7 mouse cellular contexts compared by ENCODE assay signal in genomic region chrX:52164134-52164737, GRCm38 (mm10). TPM values are rescaled to one million over a fixed set of nuclear protein-coding genes. Genes with fewer than 3 reads are reported as not detected.
A peak's percentile ranks its signal among the peaks of the same experiment; 100 is the strongest.
DNase-seq lines count a peak whose midpoint lies in the region; ATAC-seq and TF ChIP-seq lines count a peak whose summit lies in the region.

No protein-coding gene starts in this region.

- TF ChIP-seq CTCF in spleen, adult 2 months (IDR thresholded peaks at IDR 0.05; ENCODE audit: extremely low read depth, insufficient read depth, insufficient read length, insufficient replicate concordance) = no peak

- no peak for TF ChIP-seq POLR2A in spleen, adult 2 months (IDR thresholded peaks at IDR 0.05; ENCODE audit: low read depth, low read length)

- no peaks in the 10 kb centered on the region for H3K27me3 ChIP-seq in spleen, adult 2 months (ENCODE audit: control insufficient read depth, insufficient read depth, low read length)
- H3K27me3 ChIP-seq in hindbrain, embryonic 11.5 days (ENCODE audit: control insufficient read depth, insufficient read depth, low read length) = no peaks in the 10 kb centered on the region
- H3K27me3 ChIP-seq in liver, embryonic 13.5 days = peaks cover 31% of the 10 kb centered on the region
- no peaks in the 10 kb centered on the region for H3K27me3 ChIP-seq in stomach, embryonic 14.5 days (ENCODE audit: control insufficient read depth, insufficient read depth, low read length)

- H3K27ac ChIP-seq in spleen, adult 2 months (ENCODE audit: insufficient read depth, low read length) = no peak overlapping the region
- no peak overlapping the region for H3K27ac ChIP-seq in hindbrain, embryonic 11.5 days (ENCODE audit: low read depth, low read length)
- H3K27ac ChIP-seq in liver, embryonic 13.5 days = no peak overlapping the region
- H3K27ac ChIP-seq in stomach, embryonic 14.5 days (ENCODE audit: low read length) = no peak overlapping the region

- H3K4me3 ChIP-seq in spleen, adult 2 months (ENCODE audit: extremely low read depth, insufficient read depth, insufficient read length) = peak overlapping the region; percentile 42; the same call in 1 of the 2 replicates
- H3K4me3 ChIP-seq in hindbrain, embryonic 11.5 days (ENCODE audit: low read depth, low read length) = peak overlapping the region; percentile 46
- H3K4me3 ChIP-seq in liver, embryonic 13.5 days (replicated peaks) = peak overlapping the region; percentile 64
- peak overlapping the region; percentile 51 for H3K4me3 ChIP-seq in stomach, embryonic 14.5 days (ENCODE audit: low read depth, low read length)

- H3K9me3 ChIP-seq in hindbrain, embryonic 11.5 days (ENCODE audit: control insufficient read depth, low read length) = no peaks in the 10 kb centered on the region
- no peaks in the 10 kb centered on the region for H3K9me3 ChIP-seq in liver, embryonic 13.5 days (replicated peaks)
- H3K9me3 ChIP-seq in stomach, embryonic 14.5 days (ENCODE audit: control insufficient read depth, low read depth, low read length) = no peaks in the 10 kb centered on the region

- DNase-seq in spleen, adult 2 months (ENCODE audit: low read depth in 1 of 2, low spot score in 2 of 2) = no peak
- no peak for DNase-seq in spleen, postnatal 14 days (ENCODE audit: low spot score in 2 of 2)
- DNase-seq in hindbrain, embryonic 11.5 days (ENCODE audit: low spot score) = peak; percentile 41
- DNase-seq in liver, embryonic 13.5 days = no peak
- no peak for DNase-seq in cerebellum, adult 11-12 months

- WGBS in spleen, adult 2 months = 32% methylated on average over 40 of the region's 44 CpGs
- whole genome bisulfite sequencing in hindbrain, embryonic 11.5 days = 10% methylated on average over 34 of the region's 44 CpGs
- 13% methylated on average over 39 of the region's 44 CpGs for WGBS in liver, embryonic 13.5 days (ENCODE audit: insufficient replicate concordance)
- WGBS in stomach, embryonic 14.5 days = 27% methylated on average over 43 of the region's 44 CpGs

- H3K4me2 ChIP-seq in hindbrain, embryonic 11.5 days (replicated peaks; ENCODE audit: low read depth, low read length) = peak overlapping the region; percentile 77
- peak overlapping the region; percentile 88 for H3K4me2 ChIP-seq in liver, embryonic 13.5 days
- H3K4me2 ChIP-seq in stomach, embryonic 14.5 days (replicated peaks; ENCODE audit: low read depth, low read length) = peak overlapping the region; percentile 53

- ATAC-seq in erythroblast, adult 5-6 weeks (replicated peaks; ENCODE audit: low FRiP score, poor library complexity, severe bottlenecking) = 0 out of 2 replicates have a peak, but pooled peaks have one; percentile 29
- ATAC-seq in hindbrain, embryonic 11.5 days (ENCODE audit: low FRiP score) = 0 out of 2 replicates have a peak, but pooled peaks have one; percentile 11
- peak; percentile 18; the same call in 1 of the 2 replicates for ATAC-seq in liver, embryonic 13.5 days (ENCODE audit: low read depth)
- no peak; the same call in 1 of the 2 replicates for ATAC-seq in stomach, embryonic 14.5 days (ENCODE audit: insufficient number of reproducible peaks, insufficient read depth, low FRiP score, low read depth)

- peak overlapping the region; percentile 46; the same call in 1 of the 2 replicates for H3K9ac ChIP-seq in hindbrain, embryonic 11.5 days (ENCODE audit: low read depth, low read length)
- peak overlapping the region; percentile 72 for H3K9ac ChIP-seq in liver, embryonic 13.5 days
- peak overlapping the region; percentile 55 for H3K9ac ChIP-seq in stomach, embryonic 14.5 days (replicated peaks; ENCODE audit: low read depth, low read length)

- H3K4me1 ChIP-seq in spleen, adult 2 months (ENCODE audit: control insufficient read depth, insufficient read depth, insufficient read length) = no peaks in the 10 kb centered on the region
- no peaks in the 10 kb centered on the region for H3K4me1 ChIP-seq in hindbrain, embryonic 11.5 days (replicated peaks; ENCODE audit: control insufficient read depth, insufficient read depth, low read length)
- peaks cover 13% of the 10 kb centered on the region; the same call in 1 of the 2 replicates for H3K4me1 ChIP-seq in liver, embryonic 13.5 days (replicated peaks)
- H3K4me1 ChIP-seq in stomach, embryonic 14.5 days (ENCODE audit: control insufficient read depth, insufficient read depth, low read length) = no peaks in the 10 kb centered on the region

- H3K36me3 ChIP-seq in spleen, adult 2 months (ENCODE audit: control insufficient read depth, insufficient read depth, low read length) = no peaks in the 10 kb centered on the region
- H3K36me3 ChIP-seq in hindbrain, embryonic 11.5 days (ENCODE audit: control insufficient read depth, insufficient read depth, low read length) = no peaks in the 10 kb centered on the region
- H3K36me3 ChIP-seq in liver, embryonic 13.5 days = no peaks in the 10 kb centered on the region
- H3K36me3 ChIP-seq in stomach, embryonic 14.5 days (ENCODE audit: control insufficient read depth, insufficient read depth, low read length) = no peaks in the 10 kb centered on the region

RNA-seq across cellular contexts. Expression of gene Gpc4, which starts 0.8 kb away (rescaled TPM):
- polyA plus RNA-seq in spleen, adult 2 months (2012; rRNA removed) = 3.9 and 4.4 TPM in 2 replicates
- 6.1 and 8.8 TPM in 2 replicates for total RNA-seq in erythroblast, adult 5-6 weeks (2015; ENCODE audit: low replicate concordance)
- 3.0 and 4.2 TPM in 2 replicates for total RNA-seq in erythroblast, adult 5-6 weeks (2017; ENCODE audit: low replicate concordance)
- polyA plus RNA-seq in hindbrain, embryonic 11.5 days (2014; fragmentation: Nextera tagmentation; extraction: Ambion mirVana) = 17.2 and 19.9 TPM in 2 replicates
- polyA plus RNA-seq in liver, embryonic 13.5 days (2015; fragmentation: Nextera tagmentation; extraction: Ambion mirVana) = 5.1 and 5.9 TPM in 2 replicates
- polyA plus RNA-seq in stomach, embryonic 14.5 days (2014; fragmentation: Nextera tagmentation; extraction: Ambion mirVana) = 32.4 and 32.8 TPM in 2 replicates
